Mouse (Mus musculus) megakaryocyte, embryonic 14.5 days (primary cell): ENCODE results near the gene Tctn1. TPM values are rescaled to one million over a fixed set of nuclear protein-coding genes. Genes with fewer than 3 reads are reported as not detected.
A peak's percentile ranks its signal among the peaks of the same experiment; 100 is the strongest.

Experiments
- H3K27me3 ChIP-seq: replicated peaks from 2 replicates; pipeline ENCODE3; 2012; ENCODE audit warnings: inconsistent platforms
- H3K36me3 ChIP-seq: replicated peaks from 2 replicates; pipeline ENCODE3; 2012; ENCODE audit warnings: low read length, inconsistent platforms, mixed read lengths
- H3K4me1 ChIP-seq: 2 replicates; pipeline ENCODE4 v1.6.1; 2012; ENCODE audit warnings: inconsistent platforms
- H3K4me3 ChIP-seq: replicated peaks from 2 replicates; pipeline ENCODE3; 2012; ENCODE audit warnings: moderate library complexity, mild to moderate bottlenecking, inconsistent platforms
- H3K9me3 ChIP-seq: 2 replicates; pipeline ENCODE4 v1.6.1; 2012; ENCODE audit warnings: inconsistent platforms
- FLI1 ChIP-seq: IDR thresholded peaks from 2 replicates; pipeline ENCODE4 v1.6.1; 2012; ENCODE audit warnings: low read length, inconsistent platforms, mixed read lengths
- GATA1 ChIP-seq: IDR thresholded peaks from 3 replicates; pipeline ENCODE4 v1.6.1; 2012; ENCODE audit warnings: mixed read lengths, low read length, inconsistent platforms, borderline replicate concordance
- polyA plus RNA-seq: library from polyadenylated mRNA; stranded (reverse); fragments of >175 nt; gene quantifications from 2 replicates; pipeline ENCODE4 v1.2.3, GENCODE M21; 2012; ENCODE audit warnings: low replicate concordance; ENCODE audit not compliant: insufficient read depth

The Tctn1 gene
- polyA plus RNA-seq, 1 experiment: 3.2 TPM

DNA sequence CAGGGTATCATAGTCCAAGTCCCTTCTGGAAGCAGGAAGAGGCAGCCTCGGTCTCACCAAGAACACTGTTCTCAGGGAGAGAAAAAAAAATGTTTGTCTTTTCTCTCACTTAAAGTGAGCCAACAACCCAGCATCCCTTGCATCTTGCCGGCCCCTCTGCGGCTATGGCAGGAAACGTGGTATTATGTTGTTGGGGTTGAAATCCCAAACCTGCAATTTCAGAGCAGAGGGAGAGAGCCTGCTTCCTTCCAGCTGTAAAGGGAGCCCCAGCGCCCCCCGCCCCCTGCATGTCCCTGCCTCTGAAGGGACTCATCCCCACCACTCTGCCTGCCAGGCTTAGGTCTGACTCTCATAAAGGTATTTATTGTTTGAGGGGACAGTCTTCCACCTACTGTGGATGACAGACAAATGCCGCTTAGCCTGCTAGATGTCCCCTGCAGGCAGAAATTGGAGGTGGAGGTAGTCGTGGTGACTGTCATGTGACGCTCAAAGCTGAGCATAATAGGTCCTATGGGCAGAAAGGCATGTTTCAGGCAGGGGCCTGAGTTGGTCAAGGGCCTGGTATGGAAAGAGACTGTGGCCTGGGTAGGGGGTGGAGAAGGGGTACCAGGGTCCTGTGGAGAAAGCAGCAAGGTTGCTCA, 28.9 kb downstream of the Tctn1 start:
- no peaks in the 10 kb centered on the region for H3K9me3 ChIP-seq
- peak overlapping the region; percentile 76 for H3K4me3 ChIP-seq
- peaks cover 41% of the 10 kb centered on the region for H3K27me3 ChIP-seq
- TF ChIP-seq FLI1: no peak
- no peak for TF ChIP-seq GATA1
- peaks cover 60% of the 10 kb centered on the region for H3K4me1 ChIP-seq
- peaks cover 23% of the 10 kb centered on the region for H3K36me3 ChIP-seq

DNA sequence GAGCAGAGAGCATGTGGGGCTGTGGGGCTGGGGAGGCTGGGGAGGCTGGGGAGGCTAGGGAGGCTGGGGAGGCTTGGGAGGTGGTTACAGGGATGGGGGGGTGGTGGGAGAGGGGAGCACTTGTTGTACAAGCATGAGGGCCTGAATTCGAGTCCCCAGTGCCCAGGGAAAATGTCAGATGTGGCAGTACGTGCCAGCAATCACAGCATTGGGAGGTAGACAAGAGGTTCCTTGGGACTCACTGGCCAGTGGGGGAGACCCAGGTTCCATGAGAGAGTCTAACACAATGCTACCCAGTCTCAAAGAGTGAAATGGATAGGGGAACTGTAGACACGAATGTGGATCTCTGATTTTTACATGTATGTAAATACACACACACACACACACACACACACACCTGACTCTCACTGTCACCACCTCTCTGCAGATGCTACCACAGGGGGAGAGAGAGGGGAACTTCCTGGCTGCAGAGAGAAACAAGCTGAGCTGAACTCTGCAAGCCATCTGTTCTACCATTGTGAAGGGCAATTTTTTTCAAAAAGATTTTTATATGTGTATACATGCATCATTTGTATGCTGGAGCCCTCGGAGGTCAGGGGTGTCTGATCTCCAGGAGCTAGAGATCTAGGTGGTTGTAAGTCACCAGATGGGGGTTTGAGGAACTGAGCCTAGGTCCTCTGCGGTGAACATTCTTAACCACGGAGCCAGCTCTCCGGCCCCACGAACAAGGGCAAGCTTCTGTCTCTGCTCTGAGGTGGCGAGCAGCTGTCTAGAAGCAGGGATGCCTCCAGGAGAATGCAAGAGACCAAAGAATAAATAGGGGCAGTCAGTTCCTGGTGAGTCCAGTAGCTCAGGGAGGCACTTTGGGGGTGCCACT, 29.7 kb downstream of the Tctn1 start:
- peaks cover 41% of the 10 kb centered on the region for H3K27me3 ChIP-seq
- H3K4me1 ChIP-seq: peaks cover 63% of the 10 kb centered on the region
- 0 out of 2 replicates have a peak, but pooled peaks cover 2% of the 10 kb centered on the region for H3K9me3 ChIP-seq
- no peak for TF ChIP-seq FLI1
- no peak for TF ChIP-seq GATA1
- peak overlapping the region; percentile 82 for H3K4me3 ChIP-seq
- H3K36me3 ChIP-seq: peaks cover 15% of the 10 kb centered on the region

- Histone ChIP-seq H3K4me1 (peaks cover 63% of the 10 kb centered on the region), H3K9me3 (0 out of 2 replicates have a peak, but pooled peaks cover 3% of the 10 kb centered on the region), H3K36me3 (peaks cover 7% of the 10 kb centered on the region), H3K27me3 (peaks cover 39% of the 10 kb centered on the region), H3K4me3 (peak overlapping the region; percentile 82)
- TF ChIP-seq FLI1: no peak
- no peak for TF ChIP-seq GATA1
Measured at GRCm38 (mm10) chr5:122233695-122234094, 30.6 kb downstream of the Tctn1 start.

DNA sequence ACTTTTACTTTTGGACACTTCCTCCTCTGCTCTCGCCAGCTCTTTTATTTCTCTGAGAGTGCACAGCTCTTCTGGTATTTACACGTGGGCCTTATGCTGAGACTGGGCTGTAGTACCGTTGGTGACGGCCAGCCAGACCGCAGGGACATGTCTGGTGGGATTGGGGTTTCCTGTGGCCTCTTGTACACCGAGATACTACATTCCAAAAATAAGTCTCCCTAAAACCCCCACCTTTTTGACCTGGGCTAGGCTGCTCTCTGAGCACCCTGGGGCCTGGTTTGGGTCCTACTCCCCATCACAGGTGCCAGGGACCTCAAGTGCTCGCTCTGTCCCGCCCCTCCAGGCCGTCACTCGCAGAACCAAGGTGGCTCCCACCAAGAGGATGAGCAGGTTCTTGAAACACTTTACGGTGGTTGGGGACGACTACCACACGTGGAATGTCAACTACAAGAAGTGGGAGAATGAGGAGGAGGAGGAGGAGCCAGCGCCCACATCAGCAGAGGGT, 31.1 kb downstream of the Tctn1 start:
- H3K36me3 ChIP-seq: peaks cover 2% of the 10 kb centered on the region
- peaks cover 7% of the 10 kb centered on the region for H3K9me3 ChIP-seq
- TF ChIP-seq FLI1: no peak
- no peak for TF ChIP-seq GATA1
- peaks cover 67% of the 10 kb centered on the region for H3K4me1 ChIP-seq
- H3K27me3 ChIP-seq: peaks cover 34% of the 10 kb centered on the region
- peak overlapping the region; percentile 82 for H3K4me3 ChIP-seq

DNA sequence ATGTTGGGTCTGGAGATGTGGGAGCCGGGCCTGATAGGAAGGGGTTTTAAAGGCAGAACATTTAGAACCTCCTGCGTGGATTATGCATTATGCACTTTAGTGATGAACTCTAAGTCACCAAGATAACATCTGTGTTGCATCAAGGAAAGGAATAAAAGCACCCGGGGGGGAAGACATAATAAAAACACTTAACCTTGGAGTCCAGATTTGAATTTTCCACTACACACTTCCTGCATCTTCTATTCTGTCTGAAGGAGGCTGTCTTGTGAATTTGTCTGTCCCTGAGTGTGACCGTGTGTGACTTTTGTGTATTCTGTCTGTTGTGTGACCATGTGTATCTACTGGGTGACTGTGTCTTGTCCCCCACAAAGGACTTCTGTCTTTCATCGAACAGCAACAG, 32.3 kb downstream of the Tctn1 start:
- H3K4me3 ChIP-seq: no peak overlapping the region
- H3K9me3 ChIP-seq: peaks cover 15% of the 10 kb centered on the region
- H3K27me3 ChIP-seq: peaks cover 28% of the 10 kb centered on the region
- H3K4me1 ChIP-seq: peaks cover 67% of the 10 kb centered on the region
- no peak for TF ChIP-seq GATA1
- TF ChIP-seq FLI1: no peak
- H3K36me3 ChIP-seq: peaks cover 4% of the 10 kb centered on the region

DNA sequence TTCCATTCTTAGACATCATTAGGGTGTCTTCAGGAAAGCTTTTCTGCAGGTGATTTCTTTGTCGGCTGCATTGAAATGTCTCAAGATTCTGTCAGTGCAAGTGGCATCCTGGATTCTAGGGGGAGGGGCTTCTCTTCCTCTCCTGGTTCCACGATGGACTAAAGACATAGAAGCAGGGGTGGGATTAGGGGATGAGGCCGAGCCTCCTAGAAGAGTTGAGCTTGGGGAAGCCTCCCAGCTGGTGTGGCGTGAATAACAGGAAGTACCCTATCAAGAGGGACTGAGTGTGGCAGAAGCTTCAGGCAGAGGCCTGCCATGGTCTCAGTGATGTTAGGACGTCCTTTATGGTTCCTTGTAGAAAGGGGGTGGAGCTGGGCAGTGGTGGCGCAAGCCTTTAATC, 32.8 kb downstream of the Tctn1 start:
- peaks cover 67% of the 10 kb centered on the region for H3K4me1 ChIP-seq
- H3K27me3 ChIP-seq: peaks cover 25% of the 10 kb centered on the region
- H3K4me3 ChIP-seq: no peak overlapping the region
- H3K9me3 ChIP-seq: peaks cover 15% of the 10 kb centered on the region
- TF ChIP-seq GATA1: no peak
- TF ChIP-seq FLI1: no peak
- peaks cover 4% of the 10 kb centered on the region for H3K36me3 ChIP-seq

DNA sequence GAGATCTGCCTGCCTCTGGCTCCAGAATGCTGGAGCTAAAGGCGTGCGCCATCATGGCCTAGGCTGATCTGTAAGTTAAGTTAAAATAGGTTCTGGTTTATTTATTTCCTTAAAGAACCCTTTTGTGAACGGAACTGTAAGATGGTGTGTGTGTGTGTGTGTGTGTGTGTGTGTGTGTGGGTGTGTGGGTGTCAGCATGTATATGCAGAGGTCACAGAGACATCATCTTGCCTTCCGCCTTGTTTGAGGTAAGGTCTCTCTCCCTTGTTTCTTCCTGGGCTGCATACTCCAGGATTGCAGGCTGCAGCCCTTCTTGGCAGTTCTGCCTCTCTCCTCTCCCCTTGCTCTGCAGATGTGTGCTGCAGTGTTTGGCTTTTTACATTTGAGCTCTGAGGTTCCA, 33.4 kb downstream of the Tctn1 start:
- H3K4me3 ChIP-seq: no peak overlapping the region
- H3K9me3 ChIP-seq: peaks cover 19% of the 10 kb centered on the region
- H3K4me1 ChIP-seq: peaks cover 61% of the 10 kb centered on the region
- TF ChIP-seq FLI1 (no peak), GATA1 (no peak)
- peaks cover 4% of the 10 kb centered on the region for H3K36me3 ChIP-seq
- H3K27me3 ChIP-seq: peaks cover 22% of the 10 kb centered on the region

GRCm38 (mm10) chr5:122228772-122229171, 35.5 kb downstream of the Tctn1 start:
- Histone ChIP-seq H3K4me1 (peaks cover 40% of the 10 kb centered on the region), H3K36me3 (peaks cover 4% of the 10 kb centered on the region), H3K4me3 (no peak overlapping the region), H3K9me3 (peaks cover 19% of the 10 kb centered on the region), H3K27me3 (peaks cover 26% of the 10 kb centered on the region)
- TF ChIP-seq GATA1: no peak
- no peak for TF ChIP-seq FLI1

- TF ChIP-seq FLI1 (no peak), GATA1 (no peak)
- Histone ChIP-seq H3K4me3 (no peak overlapping the region), H3K36me3 (peaks cover 4% of the 10 kb centered on the region), H3K27me3 (peaks cover 26% of the 10 kb centered on the region), H3K4me1 (peaks cover 36% of the 10 kb centered on the region), H3K9me3 (peaks cover 19% of the 10 kb centered on the region)
Measured at GRCm38 (mm10) chr5:122228271-122228765, 35.9 kb downstream of the Tctn1 start.

- Histone ChIP-seq H3K4me1 (peaks cover 32% of the 10 kb centered on the region), H3K27me3 (peaks cover 51% of the 10 kb centered on the region), H3K36me3 (peaks cover 4% of the 10 kb centered on the region), H3K9me3 (peaks cover 16% of the 10 kb centered on the region), H3K4me3 (no peak overlapping the region)
- TF ChIP-seq FLI1 (no peak), GATA1 (no peak)
Measured at GRCm38 (mm10) chr5:122224291-122224690, 40.0 kb downstream of the Tctn1 start.
